Mouse (Mus musculus) lung, postnatal 0 days (tissue): Measurements from ENCODE around the gene Cutc.

ENCODE experiments used
- CTCF ChIP-seq: IDR thresholded peaks from 2 replicates; pipeline ENCODE4 v1.5.1; 2016; ENCODE audit warnings: antibody characterized with exemption, mild to moderate bottlenecking
- EP300 ChIP-seq: IDR thresholded peaks from 2 replicates; pipeline ENCODE4 v1.6.1; 2016; ENCODE audit warnings: antibody characterized with exemption, mild to moderate bottlenecking, control low read depth

DNA sequence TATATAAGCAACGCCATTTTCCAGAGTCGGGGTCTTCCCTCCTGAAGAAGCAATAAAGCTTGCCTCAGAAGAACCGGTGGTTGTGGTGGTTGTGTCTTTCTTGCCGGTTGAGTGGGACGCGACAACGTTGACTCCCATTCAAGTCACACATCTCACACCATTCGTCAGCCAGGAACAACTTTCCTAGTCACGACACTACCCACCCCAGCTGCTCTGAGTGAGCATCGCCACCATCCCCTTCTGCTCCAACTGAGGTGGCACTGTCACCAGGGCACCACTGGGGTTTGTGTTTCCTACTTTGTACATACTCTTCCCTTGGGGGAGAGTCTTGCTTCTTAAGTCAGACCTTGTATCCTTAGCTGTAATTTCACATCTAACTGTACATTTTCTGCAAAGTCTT lies 14.4 kb upstream of the Cutc start:
- TF ChIP-seq CTCF (no peak), EP300 (no peak)
